Mouse (Mus musculus) ovary, postnatal 36 days (tissue): ENCODE measurements at regions not wholly inside any gene's neighbourhood (a gene's known extent, or its start where the extent isn't known, plus 50 kb on each side); places are given as distances from the start of the nearest gene placed in this dataset.
A peak's percentile ranks its signal among the peaks of the same experiment; 100 is the strongest.
"Not testable (repeated sequence)": the region's sequence is repeated elsewhere in the genome, so short reads cannot be mapped to it uniquely, and the experiment has no call there.

ENCODE experiments used
- DNase-seq: peaks from one replicate; pipeline ENCODE4 v3.0.0; 2022; ENCODE audit warnings: low spot score, mixed read lengths

DNA sequence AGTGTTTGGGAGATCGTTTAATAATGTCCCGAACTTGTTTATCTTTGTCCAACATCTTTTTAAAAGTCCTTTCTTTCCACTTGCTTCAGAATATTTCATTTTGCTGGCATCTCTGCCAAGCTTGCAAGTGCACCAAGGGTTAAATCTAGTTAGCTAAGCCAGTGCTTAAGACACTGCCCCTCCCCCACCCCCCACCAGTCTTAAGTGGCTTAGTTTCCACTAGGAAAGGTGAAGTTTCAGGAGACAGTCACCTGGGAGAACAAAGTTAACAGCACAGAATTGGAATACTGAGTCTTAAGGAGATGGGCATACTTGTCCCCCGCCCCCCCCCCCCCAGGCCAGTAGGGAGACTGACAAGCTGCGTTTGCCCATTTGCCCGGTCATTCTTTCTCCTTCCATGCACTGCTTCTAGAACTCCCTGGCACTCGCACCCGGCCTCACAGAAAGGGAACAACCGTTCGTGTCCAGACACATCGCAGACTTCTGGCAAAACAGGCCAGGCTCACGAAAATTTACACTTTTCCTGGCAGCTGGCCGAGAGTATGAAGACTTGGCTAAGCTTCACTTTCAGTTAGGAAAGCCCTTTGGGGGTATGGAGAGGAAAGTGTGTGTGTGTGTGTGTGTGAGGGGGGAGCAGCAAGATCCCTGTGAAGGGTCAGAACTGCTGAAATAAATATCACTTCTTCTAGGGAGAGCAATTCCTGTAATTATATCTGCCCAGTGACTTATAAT lies 219.2 kb downstream of the Bcl11a start:
- DNase-seq = peak; percentile 36

DNA sequence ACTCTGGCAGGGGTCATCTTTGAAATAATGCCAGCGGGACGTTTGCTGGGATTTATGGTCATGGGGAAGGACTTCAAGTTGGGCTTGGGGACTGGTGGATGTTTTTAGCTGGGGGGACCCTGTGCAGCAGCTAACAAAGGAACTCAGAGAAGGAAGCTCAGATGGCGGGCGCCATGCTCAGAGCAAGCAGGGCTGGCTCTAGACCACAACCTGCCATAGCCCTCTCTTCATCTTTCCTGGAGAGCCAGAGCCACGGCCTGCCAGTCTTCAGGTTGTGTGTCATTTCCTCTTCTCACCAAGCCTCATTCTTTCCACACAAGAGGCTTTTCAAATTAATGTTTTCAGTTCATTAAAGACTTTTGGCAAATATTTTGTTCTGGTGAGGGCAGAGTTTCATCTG lies 219.9 kb downstream of the Bcl11a start:
- no peak for DNase-seq

DNA sequence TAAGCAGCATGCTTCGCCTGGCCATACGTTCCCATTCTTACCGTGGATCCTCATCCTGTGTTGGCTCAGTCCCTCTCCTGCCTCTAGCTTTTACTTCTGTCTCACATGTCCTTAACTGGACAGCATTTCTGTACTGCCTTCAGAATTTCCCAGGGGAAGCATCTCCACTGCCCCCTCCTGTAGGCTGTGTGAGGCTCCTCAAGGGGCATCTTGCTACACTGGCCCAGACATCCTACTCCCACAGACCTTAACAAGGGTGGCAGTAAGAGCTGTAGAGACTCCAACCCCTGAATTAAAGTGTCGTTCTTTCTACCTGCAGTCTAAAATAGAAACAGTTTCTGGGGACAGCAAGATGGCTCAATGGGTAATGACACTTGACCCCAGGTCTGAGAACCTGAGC lies 222.5 kb downstream of the Bcl11a start:
- DNase-seq = no peak

DNA sequence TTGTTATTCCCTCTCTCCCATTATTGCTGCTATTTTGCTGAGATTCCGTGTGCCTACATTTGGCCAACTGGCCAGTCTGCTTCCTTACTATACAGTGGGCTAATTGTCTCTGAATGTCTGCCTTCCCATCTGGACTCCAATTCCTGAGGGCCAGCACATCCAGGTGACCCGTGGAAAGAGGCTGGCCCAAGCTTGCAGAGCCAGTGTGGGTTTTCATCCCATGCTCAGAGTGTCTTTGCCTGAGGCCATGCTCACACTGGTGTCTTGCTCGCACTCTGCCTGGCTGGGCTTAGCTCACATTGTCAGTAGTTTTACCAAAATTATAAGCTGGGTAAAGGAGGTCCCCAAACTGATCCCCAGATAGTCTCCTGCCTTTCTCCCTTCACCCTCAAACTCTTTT lies 223.3 kb downstream of the Bcl11a start:
- no peak for DNase-seq

DNA sequence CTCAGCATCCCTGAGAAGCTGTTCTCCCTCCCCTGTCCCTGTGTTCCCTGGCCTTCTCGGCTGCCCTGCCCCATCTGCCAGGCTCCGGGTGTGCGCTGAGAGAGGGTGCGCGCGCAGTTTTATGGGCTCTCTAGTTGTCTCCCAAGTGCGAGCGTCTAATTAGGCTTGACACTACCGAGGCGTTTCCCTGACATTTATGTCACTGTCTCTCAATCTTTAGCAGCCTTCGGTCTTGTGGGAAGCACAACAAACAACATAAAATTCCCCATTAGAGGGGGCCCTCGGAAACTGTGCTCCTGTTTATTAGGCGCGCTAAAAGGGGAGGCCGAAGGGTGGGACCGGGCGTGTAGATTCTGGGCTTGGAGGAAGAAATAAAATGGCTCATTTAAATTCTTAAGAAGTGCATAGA lies 227.3 kb downstream of the Bcl11a start:
- peak; percentile 60 for DNase-seq

DNA sequence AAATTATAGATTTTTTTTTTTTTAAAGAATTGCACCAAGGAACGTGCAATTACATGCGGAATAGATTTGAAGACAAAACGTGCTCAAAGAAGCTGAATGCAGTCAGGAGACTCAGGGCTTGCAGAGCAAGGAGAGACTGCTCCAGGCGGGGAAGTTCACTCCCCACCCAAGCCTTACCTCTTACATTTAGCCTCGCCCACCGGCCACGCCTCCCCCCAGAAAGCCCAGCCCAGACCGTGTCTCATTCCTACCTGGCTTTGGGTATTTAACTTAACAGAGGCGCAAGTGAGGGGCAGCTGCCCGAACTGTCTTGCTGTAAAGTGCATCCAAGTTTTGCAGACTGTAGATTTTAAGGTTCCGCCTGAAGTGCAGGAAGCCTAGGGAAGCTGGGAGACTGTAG lies 227.8 kb downstream of the Bcl11a start:
- DNase-seq = no peak

DNA sequence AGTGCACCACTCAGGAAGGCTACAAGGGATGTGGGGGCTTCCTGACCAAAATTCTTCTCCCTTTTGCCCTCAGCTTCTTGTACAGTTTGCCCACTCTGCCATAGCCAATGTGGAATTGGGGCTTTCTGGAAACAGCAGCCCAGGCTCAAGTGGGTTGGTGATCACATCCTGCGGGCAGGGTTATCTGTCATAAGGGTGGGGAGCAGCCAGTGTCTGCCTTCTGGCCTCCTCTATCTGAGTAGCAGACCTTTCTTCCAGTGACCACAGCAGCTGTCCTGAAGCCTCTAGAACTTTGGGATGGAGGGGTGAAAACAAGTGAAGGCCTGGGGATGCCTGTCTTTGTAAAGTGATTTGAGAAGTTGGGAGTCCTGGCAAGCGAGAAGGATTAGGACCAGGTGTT lies 228.2 kb downstream of the Bcl11a start:
- DNase-seq = no peak

DNA sequence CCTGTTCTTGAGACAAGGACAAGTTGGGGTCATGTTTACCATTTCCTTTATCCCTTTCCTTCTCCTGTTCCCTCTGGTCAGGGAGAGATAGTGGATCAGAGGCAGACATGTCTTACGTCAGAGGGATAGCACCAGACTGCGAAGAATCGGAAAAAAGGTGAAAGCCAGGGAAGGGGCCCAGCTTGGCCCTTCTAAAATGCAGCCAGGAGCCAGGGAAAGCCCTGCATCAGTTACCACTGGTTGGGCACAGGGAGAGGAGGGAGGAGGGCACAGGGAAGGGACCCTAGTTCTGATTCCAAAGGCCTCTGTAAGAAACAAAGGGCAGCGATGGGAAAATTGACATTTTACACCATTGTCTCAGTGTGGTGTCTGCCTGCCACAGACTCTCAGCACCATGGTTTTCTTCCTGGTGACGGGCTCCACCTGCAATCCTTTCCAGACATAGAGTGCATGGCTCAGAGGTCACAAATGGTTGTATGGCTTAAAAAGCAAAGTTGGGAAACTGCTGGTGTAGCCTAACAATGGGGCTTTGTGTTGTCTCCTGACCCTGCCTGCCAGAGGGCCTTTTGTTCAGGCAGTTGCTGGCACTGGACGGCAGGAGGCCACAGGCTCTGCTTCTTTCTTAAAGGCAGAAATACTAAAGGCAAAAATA lies 229.9 kb downstream of the Bcl11a start:
- no peak for DNase-seq

DNA sequence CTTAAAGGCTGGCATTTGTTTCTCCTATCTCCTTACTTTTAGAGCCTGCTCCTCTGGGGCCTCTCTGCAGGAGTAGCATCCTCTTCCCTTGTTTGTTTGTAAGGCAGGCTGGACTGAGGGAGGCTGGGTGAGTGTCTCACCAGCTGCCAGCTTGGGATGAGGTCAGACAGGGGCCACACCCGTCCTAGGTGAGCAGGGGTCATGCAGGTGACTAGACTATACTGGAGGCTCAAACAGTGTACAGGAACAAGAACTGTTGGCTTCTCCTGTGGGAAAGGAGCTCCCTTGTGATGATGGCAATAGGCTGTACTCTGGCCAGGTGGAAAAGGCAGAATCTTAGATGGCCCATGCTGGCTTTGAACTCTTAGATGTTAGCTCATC lies 230.4 kb downstream of the Bcl11a start:
- DNase-seq = no peak

DNA sequence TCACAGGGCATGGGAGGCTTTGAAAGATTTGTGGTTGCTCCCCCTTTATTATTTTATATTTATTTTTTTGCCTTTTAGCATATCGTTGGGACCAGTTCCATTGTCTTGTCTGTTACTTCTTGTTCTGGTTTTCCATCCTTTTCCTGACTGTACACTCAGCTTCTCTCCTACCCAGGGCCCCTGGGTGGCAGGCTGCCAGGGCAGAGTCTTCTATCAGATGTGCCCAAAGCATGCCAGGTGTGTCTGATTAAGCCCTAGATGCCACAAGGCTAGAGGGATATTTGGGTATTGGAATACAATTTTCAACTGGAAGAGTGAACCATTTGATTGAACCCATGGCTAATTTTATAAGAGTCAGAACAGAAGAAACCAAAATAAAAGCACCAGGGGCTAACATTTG lies 236.2 kb downstream of the Bcl11a start:
- no peak for DNase-seq

DNA sequence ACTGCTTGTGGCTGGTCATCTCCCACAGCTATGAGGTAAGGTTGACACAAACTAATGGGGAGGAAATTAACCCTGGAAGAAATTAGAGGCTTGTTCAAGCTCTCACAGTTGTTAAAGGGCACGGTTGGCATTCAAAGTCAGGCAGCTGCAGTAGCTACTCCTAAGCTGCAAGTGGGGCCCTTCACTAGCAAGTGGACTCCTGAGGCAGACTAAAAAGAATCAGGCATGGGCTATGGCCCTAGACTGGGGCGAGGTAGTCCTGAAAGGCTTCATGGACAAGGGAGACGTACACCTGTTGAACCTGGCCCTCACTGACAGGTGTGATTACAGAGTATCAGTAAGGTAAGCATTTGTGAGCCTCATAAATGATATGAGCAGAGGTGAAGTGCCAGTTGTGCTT lies 237.7 kb downstream of the Bcl11a start:
- DNase-seq = no peak

DNA sequence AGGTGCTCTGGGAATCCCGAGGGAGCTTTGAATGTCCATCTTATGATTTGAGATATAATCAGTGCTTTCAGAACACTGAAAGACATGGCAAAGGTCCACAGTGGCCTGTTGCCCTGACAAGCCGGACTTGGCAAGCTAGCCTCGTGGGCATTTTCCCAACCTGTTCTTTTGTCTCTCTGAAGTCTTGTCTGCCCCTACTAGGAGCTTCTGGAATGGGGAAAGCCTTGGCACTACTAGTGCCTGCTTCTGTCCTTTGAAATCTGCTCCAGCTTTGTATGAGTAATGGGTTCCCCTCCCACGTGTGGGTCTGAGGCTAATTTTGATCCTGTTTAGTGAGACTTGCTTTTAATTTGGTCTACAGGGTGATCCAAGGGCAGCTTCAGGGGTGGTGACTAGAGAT lies 238.3 kb downstream of the Bcl11a start:
- peak; percentile 25 for DNase-seq

DNA sequence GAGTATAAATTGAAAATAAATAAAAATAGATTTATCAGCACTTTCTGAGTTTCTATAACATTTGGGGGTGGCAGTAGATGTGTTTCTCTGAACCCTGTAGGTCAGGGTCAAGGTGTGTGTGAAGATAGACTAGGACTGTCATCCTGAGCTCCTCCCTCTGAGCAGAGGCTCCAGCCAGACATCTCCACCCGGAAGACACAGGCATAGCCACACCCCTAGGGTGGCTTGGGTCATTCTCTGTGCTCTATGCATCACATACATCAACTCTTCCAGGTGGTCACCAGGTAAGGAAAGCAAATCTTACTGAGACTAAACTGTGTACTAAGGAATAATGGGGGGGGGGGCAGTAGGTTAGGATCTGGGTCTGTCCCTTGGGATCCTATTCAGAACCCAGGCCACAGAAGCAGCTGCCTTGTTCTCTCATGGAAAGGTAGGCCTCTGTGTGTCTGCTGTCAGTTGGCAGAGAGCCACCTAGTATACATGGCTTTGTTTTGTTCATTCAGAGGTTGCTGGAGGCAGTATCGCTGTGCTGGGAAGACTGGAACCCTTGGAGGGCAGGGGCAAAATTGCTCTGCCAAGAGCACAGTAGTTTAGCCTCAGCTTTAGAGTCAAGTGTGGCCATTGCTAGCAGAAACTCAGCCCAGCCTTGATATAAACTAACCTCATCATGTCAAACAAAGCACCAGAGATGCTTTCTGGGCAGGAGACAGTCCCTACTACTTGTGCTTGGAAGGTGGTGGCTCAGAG lies 240.3 kb downstream of the Bcl11a start:
- no peak for DNase-seq

DNA sequence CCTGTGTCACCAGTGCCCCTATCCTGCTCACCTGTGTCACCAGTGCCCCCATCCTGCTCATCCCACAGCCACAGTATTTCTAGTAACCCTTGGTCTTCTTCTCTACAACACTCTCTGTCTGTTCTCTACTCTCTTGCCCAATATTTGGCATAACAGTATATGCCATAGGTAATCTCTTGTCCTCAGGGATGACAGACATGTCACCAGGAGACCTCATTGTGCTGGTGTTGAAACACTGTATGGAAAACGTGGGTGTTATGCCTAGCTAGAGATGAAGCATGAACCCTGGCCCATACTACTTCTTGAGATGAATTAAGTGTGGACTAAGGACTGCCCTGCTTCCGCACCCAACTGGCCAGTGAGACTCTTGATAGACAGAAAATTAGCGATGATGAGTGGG lies 241.4 kb downstream of the Bcl11a start:
- DNase-seq = no peak

DNA sequence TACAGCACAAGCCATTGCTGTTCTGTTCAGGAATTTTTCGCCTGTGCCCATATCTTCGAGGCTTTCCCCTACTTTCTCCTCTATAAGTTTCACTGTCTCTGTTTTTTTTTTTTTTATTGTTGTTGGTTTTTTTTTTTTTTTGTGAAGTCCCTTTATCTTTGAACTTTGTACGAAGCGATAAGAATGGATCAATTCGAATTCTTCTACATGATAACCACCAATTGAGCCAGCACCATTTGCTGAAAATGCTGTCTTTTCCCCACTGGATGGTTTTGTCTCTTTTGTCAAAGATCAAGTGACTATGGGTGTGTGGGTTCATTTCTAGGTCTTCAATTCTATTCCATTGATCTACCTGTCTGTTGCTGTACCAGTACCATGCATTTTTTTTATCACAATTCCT lies 244.6 kb downstream of the Bcl11a start:
- DNase-seq = not testable (repeated sequence)

DNA sequence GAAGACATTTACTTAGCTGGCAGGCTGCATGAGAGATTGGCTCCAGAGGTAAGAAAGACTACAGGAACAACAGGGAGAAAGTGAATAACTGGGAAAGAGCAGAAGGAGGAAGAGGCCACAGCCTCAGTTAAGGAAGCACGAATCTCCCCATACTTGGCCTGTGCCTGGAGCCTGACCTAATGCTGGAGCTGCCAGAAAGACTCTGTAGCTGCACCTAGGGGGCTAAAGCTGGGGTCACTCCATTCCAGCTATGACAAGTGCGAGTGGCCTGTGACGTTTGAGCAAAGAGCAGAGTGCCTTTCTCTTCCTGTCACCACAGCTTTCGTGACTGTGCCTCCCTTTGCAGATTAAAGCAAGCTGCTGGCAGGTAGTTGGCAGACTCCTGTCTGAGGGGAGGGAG lies 250.6 kb downstream of the Bcl11a start:
- no peak for DNase-seq

DNA sequence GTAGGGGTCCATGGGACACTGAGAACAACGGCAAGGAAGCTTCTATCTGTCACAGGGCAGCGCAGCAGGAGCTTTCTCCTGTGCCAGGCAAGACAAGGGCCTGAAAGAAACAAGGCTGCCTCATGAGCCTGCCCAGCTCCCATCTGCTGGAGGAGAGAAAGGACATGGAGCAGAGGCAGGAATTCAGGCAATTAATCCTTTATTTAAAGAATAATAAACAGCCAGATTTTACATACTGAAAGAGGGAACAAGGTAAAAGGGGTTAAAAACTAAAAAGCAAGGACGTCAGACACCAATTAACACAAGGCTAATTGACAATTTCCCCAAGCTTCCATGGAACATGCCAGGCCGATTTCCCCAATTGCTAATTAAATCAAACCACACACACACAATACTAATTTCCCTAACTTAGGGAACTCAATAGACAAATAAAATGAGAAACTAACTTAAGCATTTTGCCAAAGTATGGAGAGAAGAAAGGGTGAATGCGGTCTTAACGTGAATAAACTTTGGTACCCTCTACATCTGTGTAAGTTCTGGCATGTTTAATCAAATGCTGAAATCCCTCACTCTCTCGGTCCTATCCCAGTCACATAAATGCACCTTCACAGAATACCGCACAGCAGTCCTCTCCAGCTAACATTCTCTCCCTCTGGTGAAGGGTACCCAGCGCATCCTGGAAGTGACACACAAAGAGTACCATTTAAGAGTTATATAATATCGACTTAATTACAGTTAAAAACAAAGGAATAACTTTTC lies 252.7 kb downstream of the Bcl11a start:
- no peak for DNase-seq

DNA sequence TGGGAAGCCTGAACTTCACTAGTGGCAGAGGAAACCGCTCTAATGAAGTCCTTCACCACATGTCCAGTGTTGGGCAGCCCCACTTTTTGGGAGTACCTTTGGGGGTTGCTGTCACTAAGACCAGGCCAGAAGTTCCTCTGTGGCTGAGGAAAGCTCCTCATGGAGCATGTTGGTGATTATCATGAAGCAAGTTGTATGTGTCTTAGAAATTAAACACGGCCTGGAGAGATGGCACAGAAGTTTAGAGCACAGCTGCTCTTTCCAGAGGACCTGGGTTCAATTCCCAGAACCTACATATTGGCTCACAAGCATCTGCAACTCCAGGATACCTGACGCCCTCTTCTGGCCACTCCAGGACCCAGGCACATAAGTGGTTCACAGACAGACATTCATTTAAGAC lies 254.4 kb downstream of the Bcl11a start:
- DNase-seq = no peak

DNA sequence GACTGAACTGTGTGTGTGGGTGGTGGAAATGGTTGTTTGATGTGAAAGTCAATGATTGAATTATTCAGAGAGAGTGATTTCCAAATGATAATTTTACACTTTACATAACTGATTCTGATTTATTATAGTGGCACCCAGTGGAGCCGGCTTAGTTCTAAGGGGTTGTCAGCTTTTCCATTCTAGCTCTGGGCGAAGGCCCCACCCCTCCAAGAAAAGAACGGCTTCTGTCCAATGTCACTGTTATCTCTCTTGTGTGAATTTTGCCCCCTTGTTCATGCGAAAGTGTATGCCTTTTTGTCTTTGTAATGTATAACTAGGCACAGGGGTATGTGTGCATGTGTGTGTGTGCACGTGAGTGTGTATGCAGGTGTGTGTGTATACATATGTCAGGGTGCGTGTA lies 255.3 kb downstream of the Bcl11a start:
- no peak for DNase-seq

DNA sequence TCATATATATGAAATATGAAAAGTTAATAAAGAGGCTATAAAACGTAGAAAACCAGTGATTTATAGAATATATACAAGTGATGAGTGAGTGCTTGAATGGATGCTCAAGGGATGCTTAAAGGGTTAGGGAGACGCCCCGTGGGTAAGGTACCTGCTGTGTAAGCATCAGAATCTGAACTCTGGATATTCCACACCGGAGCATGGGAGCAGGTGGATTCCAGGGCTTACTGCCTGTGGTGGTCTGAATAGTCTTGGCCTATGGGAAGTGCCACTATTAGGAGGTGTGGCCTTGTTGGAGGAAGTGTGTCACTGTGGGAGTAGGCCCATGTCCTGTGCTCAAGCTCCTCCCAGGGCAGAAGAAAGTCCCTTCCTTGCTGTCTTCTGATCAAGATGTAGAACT lies 257.4 kb downstream of the Bcl11a start:
- no peak for DNase-seq

DNA sequence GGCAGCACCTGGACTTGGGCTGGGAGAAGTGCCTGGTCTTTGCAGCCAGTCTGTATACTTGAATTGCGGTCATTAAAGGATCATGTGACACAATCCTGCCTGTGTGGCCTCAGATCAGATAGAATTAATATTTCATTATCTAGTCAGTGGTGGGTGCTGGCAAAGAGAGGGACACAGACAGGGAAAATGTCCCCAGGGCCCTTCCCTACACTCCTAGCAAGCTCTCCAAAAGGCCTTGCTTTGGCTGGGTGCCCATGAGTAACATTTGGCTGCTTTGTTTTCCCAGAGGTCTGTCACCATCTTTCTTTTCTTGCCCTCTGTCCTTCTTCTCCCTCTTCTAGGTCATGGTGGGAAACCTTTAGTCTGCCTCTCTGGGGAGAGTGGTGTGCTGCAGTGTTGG lies 260.3 kb downstream of the Bcl11a start:
- DNase-seq = no peak

DNA sequence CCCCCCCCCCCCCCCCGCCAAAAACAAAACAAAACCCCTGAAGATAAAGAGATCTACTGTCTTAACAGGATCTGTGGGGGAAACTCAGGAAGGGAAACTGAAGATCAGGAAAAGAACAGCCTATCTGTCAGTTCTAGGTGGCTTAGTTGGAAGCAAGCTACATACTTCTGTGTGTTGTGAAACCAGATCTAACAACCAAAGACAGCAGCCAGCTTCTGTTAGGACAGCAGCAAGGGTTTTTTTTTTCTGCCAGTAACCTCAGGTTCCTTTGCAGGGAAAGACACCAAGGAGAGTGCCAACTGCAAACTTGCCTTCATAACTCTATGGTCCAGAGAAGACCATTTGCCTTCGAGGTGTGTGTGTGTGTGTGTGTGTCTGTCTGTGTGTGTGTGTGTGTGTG lies 261.2 kb downstream of the Bcl11a start:
- DNase-seq = no peak

DNA sequence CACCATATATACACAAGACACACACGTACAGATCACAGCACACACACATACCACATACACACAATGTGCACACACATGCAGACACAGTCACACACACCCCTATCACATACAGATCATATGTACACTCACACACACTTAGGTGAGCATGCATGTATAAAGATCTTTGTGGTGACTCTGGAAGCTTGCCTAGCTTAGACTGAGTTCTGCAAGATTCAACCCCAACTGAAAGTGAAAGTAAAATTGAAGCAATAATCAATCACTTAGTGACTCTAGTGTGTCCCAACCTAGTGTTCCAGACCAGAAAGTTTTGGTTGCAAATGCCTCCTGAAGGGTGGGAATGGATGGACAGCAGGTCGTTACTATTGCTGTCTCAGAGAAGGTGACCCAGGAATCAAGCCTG lies 262.8 kb downstream of the Bcl11a start:
- no peak for DNase-seq
